Mouse (Mus musculus): Measurements from ENCODE around the gene Dop1b. TPM values are rescaled to one million over a fixed set of nuclear protein-coding genes. Genes with fewer than 3 reads are reported as not detected.
"Not testable (repeated sequence)": the region's sequence is repeated elsewhere in the genome, so short reads cannot be mapped to it uniquely, and the experiment has no call there.

The Dop1b gene
- 22.5 and 27.1 TPM in 2 replicates for polyA plus RNA-seq (2016; fragmentation: Nextera tagmentation; extraction: Ambion mirVana)

DNA sequence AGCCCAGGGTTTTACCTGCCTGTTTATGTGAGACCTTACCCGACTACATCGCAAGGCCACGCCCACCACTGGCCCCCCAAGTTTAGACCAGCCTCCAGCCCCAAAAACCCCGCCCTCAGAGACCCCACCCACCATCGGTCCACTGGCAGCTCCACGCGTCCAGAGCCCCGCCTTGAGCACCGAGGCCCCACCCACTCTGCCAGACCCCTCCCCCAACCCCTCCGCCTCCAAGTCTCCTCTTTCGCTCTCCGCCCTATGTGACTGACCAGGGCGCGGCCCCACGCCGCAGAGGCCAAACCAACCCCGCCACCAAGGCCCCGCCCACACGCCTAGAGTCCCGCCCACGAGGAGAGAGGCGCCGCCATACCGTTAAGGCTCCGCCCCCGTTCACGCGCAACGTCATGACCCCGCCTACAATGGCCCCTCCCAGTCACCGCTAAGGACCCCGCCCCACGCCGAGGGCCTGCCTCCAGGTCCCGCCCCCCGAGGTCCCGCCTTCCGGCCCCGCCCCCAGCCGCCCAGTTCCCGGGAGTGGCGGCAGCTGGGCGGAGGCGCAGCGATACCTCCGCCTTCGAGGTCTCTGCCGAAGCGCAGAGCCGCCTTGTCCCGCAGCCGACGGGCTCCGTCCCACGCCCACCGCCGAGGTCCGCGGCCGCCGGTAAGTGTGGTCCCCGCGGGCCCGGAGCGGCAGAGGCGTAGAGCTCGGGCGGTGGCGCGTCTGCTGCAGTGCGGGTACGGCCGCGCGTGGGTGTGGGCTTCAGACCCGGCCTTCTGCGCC is at the start of gene Dop1b:
Gene Dop1b, plus strand, starts transcription at position 494 of the 778 bp plus-strand sequence.
- peaks cover 13% of the 10 kb centered on the region for H3K27me3 ChIP-seq (replicated peaks)
- H3K4me1 ChIP-seq: peaks cover 17% of the 10 kb centered on the region
- H3K4me2 ChIP-seq (replicated peaks): peak within 1 kb of the TSS; percentile 88
- H3K9ac ChIP-seq: peak within 1 kb of the TSS; percentile 88
- no peaks in the 10 kb centered on the region for H3K9me3 ChIP-seq
- peak; percentile 90 for ATAC-seq (ENCODE audit: low FRiP score, low read depth)
- peak within 1 kb of the TSS; percentile 81 for H3K4me3 ChIP-seq
- H3K36me3 ChIP-seq: no peaks in the 10 kb centered on the region
- WGBS: 2% methylated on average over 75 of the region's 77 CpGs
- peak within 1 kb of the TSS; percentile 62 for H3K27ac ChIP-seq

GRCm38 (mm10) chr16:93667976-93668375 is 43.7 kb upstream of the Dop1b start:
- H3K36me3 ChIP-seq: no peaks in the 10 kb centered on the region

DNA sequence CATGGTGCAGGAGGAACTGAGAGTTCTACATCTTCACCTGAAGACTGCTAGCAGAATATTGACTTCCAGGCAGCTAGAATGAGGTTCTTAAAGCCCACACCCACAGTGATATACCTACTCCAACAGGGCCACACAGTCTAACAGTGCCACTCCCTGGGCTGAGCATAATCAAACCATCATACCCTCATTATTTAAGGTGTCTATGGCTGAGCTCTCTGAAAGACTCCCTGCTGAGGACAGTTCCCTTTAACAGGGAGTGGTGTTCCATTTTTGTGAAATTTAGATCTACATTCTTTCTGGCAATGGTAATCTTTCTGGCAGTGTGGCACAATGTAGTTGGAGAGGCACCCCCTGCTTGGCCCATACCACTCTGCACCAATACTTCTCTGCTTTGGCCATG is 42.2 kb upstream of the Dop1b start:
- Histone ChIP-seq H3K4me2 (replicated peaks) (no peak overlapping the region), H3K27ac (no peak overlapping the region), H3K27me3 (replicated peaks) (no peaks in the 10 kb centered on the region), H3K4me3 (no peak overlapping the region), H3K9ac (no peak overlapping the region), H3K9me3 (peaks cover 12% of the 10 kb centered on the region), H3K36me3 (no peaks in the 10 kb centered on the region), H3K4me1 (no peaks in the 10 kb centered on the region)
- ATAC-seq (ENCODE audit: low FRiP score, low read depth): no peak

More at GRCm38 (mm10) chr16:93667976-93668375, 43.7 kb upstream of the Dop1b start:
- Histone ChIP-seq H3K9ac (no peak overlapping the region), H3K4me1 (no peaks in the 10 kb centered on the region), H3K9me3 (peaks cover 16% of the 10 kb centered on the region), H3K27me3 (replicated peaks) (no peaks in the 10 kb centered on the region), H3K4me3 (no peak overlapping the region), H3K27ac (no peak overlapping the region), H3K4me2 (replicated peaks) (no peak overlapping the region)
- ATAC-seq (ENCODE audit: low FRiP score, low read depth): no peak

GRCm38 (mm10) chr16:93670466-93670865 is 41.2 kb upstream of the Dop1b start:
- ATAC-seq (ENCODE audit: low FRiP score, low read depth); H3K4me1 ChIP-seq: not testable (repeated sequence)

GRCm38 (mm10) chr16:93671064-93671463 is 40.6 kb upstream of the Dop1b start:
- no peak overlapping the region for H3K27ac ChIP-seq
- 93% methylated on average over 5 of the region's 5 CpGs for WGBS

More at GRCm38 (mm10) chr16:93670466-93670865, 41.2 kb upstream of the Dop1b start:
- not testable (repeated sequence) for H3K36me3 ChIP-seq; H3K4me2 ChIP-seq (replicated peaks); H3K27ac ChIP-seq; H3K9ac ChIP-seq; H3K27me3 ChIP-seq (replicated peaks); H3K4me3 ChIP-seq
- H3K9me3 ChIP-seq: peaks cover 12% of the 10 kb centered on the region
- WGBS: 32% methylated on average over 4 of the region's 4 CpGs

DNA sequence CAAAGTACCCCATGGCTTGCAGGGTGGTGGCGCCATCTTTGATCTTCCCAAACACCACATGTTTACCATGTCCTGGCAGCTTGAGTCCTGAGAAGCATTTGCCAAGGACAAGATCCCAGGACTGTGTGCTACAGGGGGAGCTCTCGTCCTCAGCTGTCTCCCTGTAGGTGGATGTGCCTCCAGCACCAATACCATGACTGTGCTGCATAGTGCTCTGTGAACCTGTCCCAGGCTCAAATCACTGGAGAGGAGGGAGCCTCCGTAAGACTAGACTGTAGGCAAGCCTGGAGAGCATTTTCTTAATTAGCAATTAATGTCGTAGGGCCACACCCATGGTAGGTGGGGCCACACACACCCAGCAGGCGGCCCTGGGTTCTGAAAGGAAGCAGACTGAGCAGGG is 35.3 kb upstream of the Dop1b start:
- Histone ChIP-seq H3K4me3 (no peak overlapping the region), H3K27ac (no peak overlapping the region), H3K9ac (no peak overlapping the region), H3K36me3 (no peaks in the 10 kb centered on the region), H3K4me2 (replicated peaks) (no peak overlapping the region), H3K4me1 (no peaks in the 10 kb centered on the region), H3K27me3 (replicated peaks) (peaks cover 11% of the 10 kb centered on the region), H3K9me3 (peaks cover 3% of the 10 kb centered on the region; the same call in 1 of the 2 replicates)
- WGBS: 87% methylated on average over 5 of the region's 5 CpGs
- no peak for ATAC-seq (ENCODE audit: low FRiP score, low read depth)

More at GRCm38 (mm10) chr16:93671064-93671463, 40.6 kb upstream of the Dop1b start:
- H3K9ac ChIP-seq: no peak overlapping the region
- no peak overlapping the region for H3K4me2 ChIP-seq (replicated peaks)
- H3K4me3 ChIP-seq: no peak overlapping the region
- no peaks in the 10 kb centered on the region for H3K27me3 ChIP-seq (replicated peaks)
- peaks cover 12% of the 10 kb centered on the region for H3K9me3 ChIP-seq
- no peaks in the 10 kb centered on the region for H3K36me3 ChIP-seq
- H3K4me1 ChIP-seq: no peaks in the 10 kb centered on the region
- ATAC-seq (ENCODE audit: low FRiP score, low read depth): no peak

DNA sequence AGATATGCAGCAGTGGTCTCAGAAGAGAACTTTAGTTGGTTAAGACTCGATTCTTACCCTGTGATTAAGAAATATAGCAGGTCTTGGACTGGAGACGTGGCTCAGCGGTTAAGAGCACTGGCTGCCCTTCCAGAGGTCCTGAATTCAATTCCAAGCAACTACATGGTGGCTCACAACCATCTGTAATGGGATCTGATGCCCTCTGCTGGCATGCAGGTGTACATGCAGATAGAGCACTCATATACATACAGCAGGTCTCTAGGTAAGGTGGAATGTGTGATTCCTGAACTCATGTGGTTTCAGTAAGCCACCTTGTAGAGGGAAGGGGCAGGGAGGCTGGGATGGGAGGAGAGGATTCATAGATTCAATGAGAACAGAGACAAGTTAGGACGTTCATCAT is 33.5 kb upstream of the Dop1b start:
- Histone ChIP-seq H3K27ac (no peak overlapping the region), H3K4me3 (no peak overlapping the region), H3K9ac (no peak overlapping the region), H3K4me2 (replicated peaks) (no peak overlapping the region), H3K9me3 (peaks cover 3% of the 10 kb centered on the region; the same call in 1 of the 2 replicates), H3K4me1 (peaks cover 8% of the 10 kb centered on the region), H3K36me3 (no peaks in the 10 kb centered on the region), H3K27me3 (replicated peaks) (peaks cover 30% of the 10 kb centered on the region)
- WGBS: 86% methylated on average over 4 of the region's 4 CpGs
- ATAC-seq (ENCODE audit: low FRiP score, low read depth): no peak

GRCm38 (mm10) chr16:93679165-93679564 is 32.5 kb upstream of the Dop1b start:
- Histone ChIP-seq H3K27ac (no peak overlapping the region), H3K36me3 (no peaks in the 10 kb centered on the region), H3K4me3 (no peak overlapping the region), H3K9ac (no peak overlapping the region), H3K9me3 (peaks cover 3% of the 10 kb centered on the region; the same call in 1 of the 2 replicates), H3K27me3 (replicated peaks) (peaks cover 39% of the 10 kb centered on the region), H3K4me1 (peaks cover 15% of the 10 kb centered on the region), H3K4me2 (replicated peaks) (no peak overlapping the region)
- WGBS: 66% methylated on average over 9 of the region's 9 CpGs
- no peak for ATAC-seq (ENCODE audit: low FRiP score, low read depth)

GRCm38 (mm10) chr16:93682156-93682688 is 29.5 kb upstream of the Dop1b start:
- peak overlapping the region; percentile 41; the same call in 1 of the 2 replicates for H3K4me3 ChIP-seq
- peak overlapping the region; percentile 73 for H3K4me2 ChIP-seq (replicated peaks)
- peaks cover 54% of the 10 kb centered on the region for H3K27me3 ChIP-seq (replicated peaks)

GRCm38 (mm10) chr16:93682689-93683507 is 28.8 kb upstream of the Dop1b start, which contains the start of gene Cbr3:
Gene Cbr3 (plus strand): TSS chr16:93683215.
- WGBS: under 1% methylated on average over 63 of the region's 63 CpGs

More at GRCm38 (mm10) chr16:93682156-93682688, 29.5 kb upstream of the Dop1b start:
- H3K9ac ChIP-seq: no peak overlapping the region
- no peak overlapping the region for H3K27ac ChIP-seq
- no peaks in the 10 kb centered on the region for H3K9me3 ChIP-seq
- H3K36me3 ChIP-seq: no peaks in the 10 kb centered on the region
- ATAC-seq (ENCODE audit: low FRiP score, low read depth): no peak
- peaks cover 15% of the 10 kb centered on the region for H3K4me1 ChIP-seq
- 25% methylated on average over 13 of the region's 13 CpGs for WGBS

DNA sequence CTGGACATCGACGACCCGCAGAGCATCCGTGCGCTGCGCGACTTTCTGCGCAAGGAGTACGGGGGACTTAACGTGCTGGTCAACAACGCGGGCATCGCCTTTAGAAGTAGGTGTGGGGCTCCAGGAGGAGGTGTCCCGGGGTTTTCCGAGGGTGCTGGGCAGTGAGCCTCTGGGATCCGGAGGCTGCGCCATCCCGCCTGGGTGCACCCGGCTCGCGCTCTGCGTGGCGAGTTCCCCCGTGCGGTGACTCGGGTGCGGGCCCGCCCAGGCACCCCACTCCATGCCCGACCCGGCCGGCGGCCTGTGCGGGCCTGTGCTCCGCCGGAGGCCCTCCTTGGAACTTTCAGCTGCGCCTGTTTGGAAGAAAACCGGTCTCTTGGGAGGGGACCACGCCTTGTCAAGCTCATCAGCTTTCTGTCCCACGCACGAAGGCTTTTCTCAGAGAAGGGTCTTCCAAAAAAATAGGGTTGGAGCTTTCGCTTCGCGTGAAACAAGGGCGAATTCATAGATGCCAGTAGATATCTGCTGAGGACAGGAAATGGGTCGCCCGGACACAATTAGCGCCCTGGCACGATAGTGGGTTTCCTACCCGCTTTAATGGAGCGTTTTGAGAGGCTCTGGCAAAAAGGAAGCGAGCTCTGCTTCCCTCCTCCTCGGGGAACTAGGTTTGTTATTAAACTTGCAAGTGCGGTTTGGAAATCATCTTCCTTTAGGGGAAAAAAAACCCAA is 28.0 kb upstream of the Dop1b start:
- Histone ChIP-seq H3K4me1 (peaks cover 15% of the 10 kb centered on the region), H3K36me3 (no peaks in the 10 kb centered on the region), H3K9ac (peak overlapping the region; percentile 49; the same call in 1 of the 2 replicates), H3K9me3 (no peaks in the 10 kb centered on the region), H3K27ac (no peak overlapping the region), H3K27me3 (replicated peaks) (peaks cover 54% of the 10 kb centered on the region), H3K4me2 (replicated peaks) (peak overlapping the region; percentile 73), H3K4me3 (peak overlapping the region; percentile 41)
- WGBS: under 1% methylated on average over 53 of the region's 53 CpGs
- 0 out of 2 replicates have a peak, but pooled peaks have one; percentile 33 for ATAC-seq (ENCODE audit: low FRiP score, low read depth)

More at GRCm38 (mm10) chr16:93682689-93683507, 28.8 kb upstream of the Dop1b start, which contains the start of gene Cbr3:
- peak within 1 kb of the TSS; percentile 49; the same call in 1 of the 2 replicates for H3K9ac ChIP-seq
- peaks cover 15% of the 10 kb centered on the region for H3K4me1 ChIP-seq
- H3K4me3 ChIP-seq: peak within 1 kb of the TSS; percentile 41
- H3K36me3 ChIP-seq: no peaks in the 10 kb centered on the region
- no peaks in the 10 kb centered on the region for H3K9me3 ChIP-seq
- no peak within 1 kb of the TSS for H3K27ac ChIP-seq
- ATAC-seq (ENCODE audit: low FRiP score, low read depth): 0 out of 2 replicates have a peak, but pooled peaks have one; percentile 37
- H3K27me3 ChIP-seq (replicated peaks): peaks cover 54% of the 10 kb centered on the region
- H3K4me2 ChIP-seq (replicated peaks): peak within 1 kb of the TSS; percentile 73

Data from neural tube, embryonic 12.5 days (tissue).